Mouse (Mus musculus) kidney, embryonic 15.5 days (tissue): ENCODE results near the gene Pdcd5. TPM values are rescaled to one million over a fixed set of nuclear protein-coding genes. Genes with fewer than 3 reads are reported as not detected.

Source experiments
- ATAC-seq: fragments of 200-750 bp; cut with Nextera tagmentation; replicated peaks from 2 replicates; pipeline ENCODE4 v1.8.0; 2017; ENCODE audit warnings: moderate TSS enrichment; ENCODE audit not compliant: low FRiP score
- H3K27ac ChIP-seq: fragments of 300-500 bp; sonication (generic); 2 replicates; pipeline ENCODE4 v1.5.1; 2015; ENCODE audit warnings: mild to moderate bottlenecking, inconsistent platforms
- H3K27me3 ChIP-seq: fragments of 300-500 bp; sonication (generic); 2 replicates; pipeline ENCODE4 v1.6.1; 2015; ENCODE audit warnings: inconsistent platforms
- H3K36me3 ChIP-seq: fragments of 300-500 bp; sonication (generic); 2 replicates; pipeline ENCODE4 v1.6.1; 2015; ENCODE audit warnings: inconsistent platforms
- H3K4me1 ChIP-seq: fragments of 300-500 bp; sonication (generic); 2 replicates; pipeline ENCODE4 v1.6.1; 2015; ENCODE audit warnings: inconsistent platforms
- H3K4me2 ChIP-seq: fragments of 300-500 bp; sonication (generic); 2 replicates; pipeline ENCODE4 v1.6.1; 2015; ENCODE audit warnings: moderate library complexity, mild to moderate bottlenecking, inconsistent platforms
- H3K4me3 ChIP-seq: fragments of 300-500 bp; sonication (generic); replicated peaks from 2 replicates; pipeline ENCODE4 v1.5.1; 2015; ENCODE audit warnings: mild to moderate bottlenecking, inconsistent platforms
- H3K9ac ChIP-seq: fragments of 300-500 bp; sonication (generic); 2 replicates; pipeline ENCODE4 v1.6.1; 2015; ENCODE audit warnings: mild to moderate bottlenecking, inconsistent platforms
- H3K9me3 ChIP-seq: fragments of 300-500 bp; sonication (generic); replicated peaks from 2 replicates; pipeline ENCODE4 v1.6.1; 2016; ENCODE audit warnings: inconsistent platforms
- WGBS: fragments of 180-500 bp; shearing (Covaris S2); methylation state at CpG from one replicate; pipeline ENCODE4 v1.1.7; 2015; ENCODE audit warnings: mixed read lengths; 5-methylcytosine and 5-hydroxymethylcytosine counted together
- polyA plus RNA-seq: library from polyadenylated mRNA; unstranded; fragments of >200 nt; fragmentation: Nextera tagmentation; extraction: Ambion mirVana; gene quantifications from 2 replicates; pipeline ENCODE4 v1.2.1, GENCODE M21; 2015

Pdcd5 gene
- polyA plus RNA-seq, 1 experiment from 2014 or later, result 240 TPM

DNA sequence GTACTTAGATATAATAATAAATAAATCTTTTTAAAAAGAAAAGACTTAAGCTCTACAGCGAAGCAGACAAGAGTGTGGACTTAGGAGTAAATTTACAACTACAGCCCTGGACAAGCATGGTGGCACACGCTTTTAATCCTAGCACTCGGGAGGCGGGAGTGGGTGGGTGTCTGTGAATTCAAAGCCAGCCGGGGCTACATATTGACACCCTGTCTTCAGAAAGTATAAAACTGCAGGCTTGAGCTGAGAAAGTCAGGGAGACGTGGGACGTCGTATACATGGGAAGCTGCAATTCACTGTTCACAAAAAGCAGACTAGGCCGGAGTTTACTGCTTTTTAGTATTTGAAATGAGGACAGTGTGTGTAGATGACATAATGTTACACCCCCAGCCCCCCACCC is 10.4 kb downstream of the Pdcd5 start:
- Histone ChIP-seq H3K9me3 (no peaks in the 10 kb centered on the region), H3K4me1 (no peaks in the 10 kb centered on the region), H3K27ac (no peak overlapping the region), H3K9ac (no peak overlapping the region), H3K36me3 (peaks cover 75% of the 10 kb centered on the region), H3K27me3 (no peaks in the 10 kb centered on the region), H3K4me2 (no peak overlapping the region), H3K4me3 (no peak overlapping the region)
- 94% methylated on average over 9 of the region's 9 CpGs for WGBS
- ATAC-seq, result no peak

DNA sequence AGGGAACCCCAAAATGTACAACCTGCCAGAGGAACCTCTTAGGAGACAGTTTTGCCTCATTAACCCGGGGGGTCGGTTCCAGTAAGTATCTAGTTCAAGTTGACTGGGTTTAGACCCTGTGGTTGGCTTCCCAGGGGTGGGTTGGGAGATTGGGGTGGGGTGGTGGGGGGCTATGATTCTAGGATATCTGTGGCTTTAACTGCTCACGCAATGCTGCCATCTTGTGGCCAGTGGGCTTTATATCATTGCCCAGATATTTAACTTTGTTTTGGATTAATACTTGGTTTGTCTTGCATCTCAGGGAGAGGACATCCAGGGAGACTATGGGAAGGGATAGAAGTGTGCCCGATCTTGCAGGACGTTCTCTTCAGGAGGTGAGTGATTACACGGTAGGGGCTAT is 11.1 kb downstream of the Pdcd5 start:
- H3K27me3 ChIP-seq, result no peaks in the 10 kb centered on the region
- WGBS, result 61% methylated on average over 6 of the region's 6 CpGs
- ATAC-seq, result no peak
- H3K9ac ChIP-seq, result no peak overlapping the region
- H3K4me3 ChIP-seq, result no peak overlapping the region
- H3K27ac ChIP-seq, result no peak overlapping the region
- peaks cover 75% of the 10 kb centered on the region for H3K36me3 ChIP-seq
- H3K9me3 ChIP-seq, result no peaks in the 10 kb centered on the region
- no peaks in the 10 kb centered on the region for H3K4me1 ChIP-seq
- no peak overlapping the region for H3K4me2 ChIP-seq

DNA sequence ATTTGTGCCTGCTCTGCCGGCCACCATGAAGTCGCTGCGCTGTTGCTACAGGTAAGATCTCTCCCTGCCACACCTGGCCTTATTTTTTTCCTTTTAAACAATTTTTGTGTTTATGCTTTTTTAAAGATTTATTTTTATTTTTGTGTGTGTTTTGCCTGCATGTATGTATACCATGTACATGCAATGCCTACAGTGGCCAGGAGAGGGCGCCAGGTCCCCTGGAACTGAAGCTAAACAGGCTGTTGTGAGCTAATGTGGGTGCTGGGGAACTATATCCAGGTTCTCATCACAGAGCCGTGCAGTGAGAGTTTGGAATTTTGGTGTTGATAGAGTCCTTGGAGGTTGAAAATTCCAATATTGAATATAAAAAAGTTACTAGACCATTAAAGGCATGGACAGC is 18.8 kb downstream of the Pdcd5 start:
- Histone ChIP-seq H3K4me1 (no peaks in the 10 kb centered on the region), H3K27me3 (no peaks in the 10 kb centered on the region), H3K9ac (no peak overlapping the region), H3K36me3 (peaks cover 82% of the 10 kb centered on the region), H3K4me3 (no peak overlapping the region), H3K27ac (no peak overlapping the region), H3K9me3 (no peaks in the 10 kb centered on the region), H3K4me2 (no peak overlapping the region)
- ATAC-seq, result no peak
- 77% methylated on average over 5 of the region's 5 CpGs for WGBS

DNA sequence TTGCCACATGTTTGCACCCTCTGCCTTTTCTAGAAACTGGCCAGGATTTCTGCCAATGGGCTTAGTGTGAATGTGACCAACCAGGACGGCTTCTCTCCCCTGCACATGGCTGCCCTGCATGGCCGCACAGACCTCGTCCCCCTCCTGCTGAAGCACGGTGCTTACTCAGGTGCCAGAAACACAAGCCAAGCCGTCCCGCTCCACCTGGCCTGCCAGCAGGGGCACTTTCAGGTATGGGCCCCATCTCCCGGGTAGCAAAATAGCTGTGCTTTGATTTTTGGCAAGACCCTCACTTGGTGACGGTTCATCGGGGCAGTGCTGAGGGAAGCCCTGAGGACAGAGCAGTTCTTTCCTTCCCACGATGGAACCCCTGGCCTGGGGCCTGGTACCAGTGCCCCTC is 19.9 kb downstream of the Pdcd5 start:
- Histone ChIP-seq H3K9me3 (no peaks in the 10 kb centered on the region), H3K27me3 (no peaks in the 10 kb centered on the region), H3K4me1 (no peaks in the 10 kb centered on the region), H3K4me3 (no peak overlapping the region), H3K4me2 (no peak overlapping the region), H3K36me3 (peaks cover 84% of the 10 kb centered on the region), H3K27ac (no peak overlapping the region), H3K9ac (no peak overlapping the region)
- 84% methylated on average over 10 of the region's 10 CpGs for WGBS
- no peak for ATAC-seq

DNA sequence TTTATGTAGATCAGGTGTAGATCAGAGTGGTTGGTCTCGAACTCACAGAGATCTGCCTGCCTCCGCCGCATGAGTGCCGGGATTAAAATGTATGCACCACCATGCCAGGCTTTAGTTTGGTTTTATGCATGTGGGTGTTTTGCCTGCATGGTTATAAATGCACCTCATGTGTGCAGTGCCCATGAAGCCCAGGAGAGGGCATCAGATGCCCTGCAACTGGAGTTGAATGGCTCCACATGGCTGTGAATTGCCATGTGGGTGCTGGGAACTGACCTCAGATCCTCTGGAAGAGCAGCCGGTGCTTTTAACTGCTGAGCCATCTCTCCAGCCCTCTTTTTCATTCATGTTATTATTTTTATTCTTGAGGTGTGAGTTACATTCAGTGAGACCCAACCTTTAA is 21.3 kb downstream of the Pdcd5 start:
- Histone ChIP-seq H3K36me3 (peaks cover 85% of the 10 kb centered on the region), H3K4me2 (no peak overlapping the region), H3K4me3 (no peak overlapping the region), H3K9ac (no peak overlapping the region), H3K27me3 (no peaks in the 10 kb centered on the region), H3K27ac (no peak overlapping the region), H3K4me1 (no peaks in the 10 kb centered on the region), H3K9me3 (no peaks in the 10 kb centered on the region)
- WGBS, result 98% methylated on average over 5 of the region's 5 CpGs
- no peak for ATAC-seq

DNA sequence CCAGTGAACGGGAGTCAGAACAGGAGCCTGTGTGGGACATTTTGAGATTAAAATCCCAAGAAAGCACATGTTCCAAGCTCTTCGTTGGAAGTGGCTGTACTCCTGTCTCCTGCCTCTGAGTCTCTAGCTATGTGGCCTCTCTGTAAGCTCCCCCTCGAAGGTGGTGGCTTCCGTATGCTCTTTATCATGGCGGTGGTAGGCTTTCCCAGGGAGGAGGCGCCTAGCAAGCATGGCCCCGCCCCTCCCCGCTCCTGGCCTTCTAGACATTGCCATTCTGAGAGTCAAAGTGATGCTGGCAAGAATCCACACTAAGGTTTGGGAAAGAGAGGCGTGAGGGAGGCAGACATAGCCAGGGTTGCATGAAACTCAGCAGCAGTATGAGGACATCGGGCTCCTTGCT is 24.7 kb downstream of the Pdcd5 start:
- no peak overlapping the region for H3K4me3 ChIP-seq
- H3K36me3 ChIP-seq, result peaks cover 80% of the 10 kb centered on the region
- H3K9ac ChIP-seq, result no peak overlapping the region
- no peaks in the 10 kb centered on the region for H3K9me3 ChIP-seq
- H3K4me1 ChIP-seq, result no peaks in the 10 kb centered on the region
- WGBS, result 93% methylated on average over 10 of the region's 10 CpGs
- no peaks in the 10 kb centered on the region for H3K27me3 ChIP-seq
- no peak overlapping the region for H3K27ac ChIP-seq
- H3K4me2 ChIP-seq, result no peak overlapping the region
- ATAC-seq, result no peak

DNA sequence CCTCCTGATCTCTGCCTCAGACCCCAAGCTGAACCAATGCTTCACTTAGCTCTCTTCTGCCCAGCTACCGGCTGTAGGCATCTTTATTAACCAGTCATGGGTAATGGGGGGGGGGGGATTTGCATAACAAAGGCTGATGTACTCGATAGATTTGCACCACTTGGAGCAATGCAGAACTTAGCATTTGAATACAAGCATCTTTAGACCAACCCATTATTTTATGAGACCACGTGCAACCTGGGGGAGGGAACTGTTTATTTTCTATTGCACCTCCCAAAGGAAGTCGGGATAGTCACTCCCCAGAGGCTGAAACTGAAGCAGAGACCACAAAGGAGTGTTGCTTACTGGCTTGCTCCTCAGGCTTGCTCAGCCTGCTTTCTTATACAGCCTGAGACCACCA is 29.8 kb downstream of the Pdcd5 start:
- H3K9me3 ChIP-seq, result no peaks in the 10 kb centered on the region
- H3K27ac ChIP-seq, result no peak overlapping the region
- 70% methylated on average over 4 of the region's 4 CpGs for WGBS
- no peak overlapping the region for H3K4me3 ChIP-seq
- H3K4me2 ChIP-seq, result no peak overlapping the region
- ATAC-seq, result no peak
- no peaks in the 10 kb centered on the region for H3K27me3 ChIP-seq
- H3K4me1 ChIP-seq, result no peaks in the 10 kb centered on the region
- no peak overlapping the region for H3K9ac ChIP-seq
- peaks cover 78% of the 10 kb centered on the region for H3K36me3 ChIP-seq

DNA sequence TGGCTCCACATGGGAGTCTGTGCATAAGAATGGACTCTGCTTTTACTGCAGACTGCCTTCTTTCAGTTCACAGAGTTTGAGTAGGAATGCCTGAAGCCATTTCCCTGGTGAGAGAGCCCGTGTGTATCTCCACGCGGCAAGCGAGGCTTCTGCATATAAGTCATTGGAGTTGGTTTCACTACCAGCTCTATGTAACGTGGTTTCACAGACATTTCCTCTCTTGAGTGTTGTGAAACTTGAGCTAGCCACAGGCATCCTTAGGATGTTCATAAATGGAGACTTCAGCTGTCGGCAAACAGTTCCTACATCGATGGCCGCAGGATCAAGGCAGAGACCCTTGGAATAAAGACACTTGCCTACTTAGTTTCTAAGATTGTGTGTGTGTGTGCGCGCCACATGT is 38.1 kb downstream of the Pdcd5 start:
- H3K36me3 ChIP-seq, result peaks cover 83% of the 10 kb centered on the region
- no peak for ATAC-seq
- H3K9ac ChIP-seq, result no peak overlapping the region
- WGBS, result 90% methylated on average over 10 of the region's 10 CpGs
- no peak overlapping the region for H3K4me2 ChIP-seq
- H3K27me3 ChIP-seq, result no peaks in the 10 kb centered on the region
- no peaks in the 10 kb centered on the region for H3K9me3 ChIP-seq
- no peaks in the 10 kb centered on the region for H3K4me1 ChIP-seq
- H3K4me3 ChIP-seq, result no peak overlapping the region
- no peak overlapping the region for H3K27ac ChIP-seq

DNA sequence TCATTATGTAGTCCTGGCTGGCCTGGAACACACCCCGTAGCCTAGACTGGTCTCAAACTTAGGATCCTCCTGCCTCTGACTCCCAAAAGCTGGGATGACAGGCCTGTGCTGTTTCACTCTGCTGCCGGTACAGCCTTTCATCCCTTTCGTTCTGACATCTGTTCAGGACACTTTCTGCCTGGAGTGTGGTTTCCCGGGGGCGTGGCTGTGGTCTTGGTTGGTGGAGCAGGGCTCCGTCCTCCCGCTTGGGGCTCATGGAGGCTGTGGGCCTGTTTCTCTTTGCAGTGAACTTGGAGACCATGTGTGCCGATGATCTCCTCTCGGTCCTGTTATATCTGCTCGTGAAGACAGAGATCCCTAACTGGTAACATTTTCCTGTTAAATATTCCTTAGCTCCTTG is 40.5 kb downstream of the Pdcd5 start:
- H3K27me3 ChIP-seq, result no peaks in the 10 kb centered on the region
- no peak overlapping the region for H3K9ac ChIP-seq
- H3K27ac ChIP-seq, result no peak overlapping the region
- H3K4me3 ChIP-seq, result no peak overlapping the region
- H3K9me3 ChIP-seq, result no peaks in the 10 kb centered on the region
- H3K36me3 ChIP-seq, result peaks cover 82% of the 10 kb centered on the region
- H3K4me1 ChIP-seq, result no peaks in the 10 kb centered on the region
- 83% methylated on average over 10 of the region's 10 CpGs for WGBS
- ATAC-seq, result no peak
- no peak overlapping the region for H3K4me2 ChIP-seq

DNA sequence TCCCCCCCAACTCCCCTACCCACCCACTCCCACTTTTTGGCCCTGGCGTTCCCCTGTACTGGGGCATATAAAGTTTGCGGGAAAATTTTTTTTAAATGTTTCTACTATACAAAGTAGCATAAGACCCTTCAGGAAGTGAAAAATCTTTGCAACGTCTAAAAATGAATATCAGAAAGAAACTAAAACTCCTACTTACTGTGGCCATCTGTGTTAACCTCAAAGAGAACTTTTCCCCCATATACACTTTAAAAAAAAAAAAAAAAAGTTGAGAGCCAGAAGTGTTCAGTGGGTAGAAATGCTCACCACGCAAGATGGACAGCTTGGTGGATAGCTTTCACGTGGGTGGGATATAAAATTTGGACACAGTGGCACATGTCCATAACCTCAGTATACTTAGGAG is 44.6 kb downstream of the Pdcd5 start:
- WGBS, result 97% methylated on average over 5 of the region's 5 CpGs
- H3K36me3 ChIP-seq, result peaks cover 58% of the 10 kb centered on the region

DNA sequence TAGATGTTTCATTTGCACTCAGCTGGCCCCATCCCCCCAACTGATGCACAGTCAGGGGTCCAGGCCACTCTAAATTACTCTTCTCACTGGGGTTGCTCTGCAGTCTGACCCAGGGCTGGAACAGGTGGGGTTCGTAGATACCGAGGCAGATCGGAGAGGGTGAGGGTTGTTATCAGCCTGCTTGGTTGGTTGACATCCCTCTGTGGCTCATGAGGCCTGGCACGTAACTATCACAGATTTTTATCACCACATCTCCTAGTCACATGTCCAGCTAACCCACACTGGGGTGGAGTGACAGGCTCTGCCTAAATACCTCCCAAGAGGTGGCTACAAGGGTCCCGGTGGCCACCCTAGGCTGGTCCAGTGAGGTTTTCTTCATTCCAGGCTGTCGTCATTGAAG is 46.2 kb downstream of the Pdcd5 start:
- Histone ChIP-seq H3K36me3 (peaks cover 52% of the 10 kb centered on the region), H3K9ac (no peak overlapping the region), H3K4me3 (no peak overlapping the region), H3K9me3 (no peaks in the 10 kb centered on the region), H3K4me1 (no peaks in the 10 kb centered on the region), H3K27me3 (no peaks in the 10 kb centered on the region), H3K4me2 (no peak overlapping the region), H3K27ac (no peak overlapping the region)
- 92% methylated on average over 6 of the region's 6 CpGs for WGBS
- no peak for ATAC-seq

More for the DNA sequence above, 44.6 kb downstream of the Pdcd5 start:
- Histone ChIP-seq H3K4me3 (no peak overlapping the region), H3K9ac (no peak overlapping the region), H3K9me3 (no peaks in the 10 kb centered on the region), H3K27me3 (no peaks in the 10 kb centered on the region), H3K4me2 (no peak overlapping the region), H3K27ac (no peak overlapping the region), H3K4me1 (no peaks in the 10 kb centered on the region)
- ATAC-seq, result no peak

DNA sequence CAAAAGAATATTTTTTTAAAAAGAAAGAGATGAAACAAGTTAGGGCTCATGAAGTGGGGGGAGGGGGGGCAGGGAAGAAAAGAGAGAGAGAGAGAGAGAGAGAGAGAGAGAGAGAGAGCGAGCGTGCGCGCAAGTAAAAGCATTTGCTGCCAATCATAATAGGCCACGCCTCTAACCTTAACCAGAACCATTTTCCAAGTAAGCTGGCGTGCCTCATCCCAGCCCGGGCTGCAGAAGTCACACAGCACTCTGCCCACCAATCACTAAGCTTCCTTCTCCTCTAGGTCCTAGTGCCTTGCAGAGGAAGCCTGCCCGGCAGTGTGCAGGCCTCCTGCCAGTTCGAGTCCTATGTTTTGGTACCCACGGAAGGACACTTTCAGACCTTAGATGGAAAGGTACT is 47.3 kb downstream of the Pdcd5 start:
- Histone ChIP-seq H3K4me1 (no peaks in the 10 kb centered on the region), H3K4me2 (no peak overlapping the region), H3K27me3 (no peaks in the 10 kb centered on the region), H3K4me3 (no peak overlapping the region), H3K36me3 (peaks cover 58% of the 10 kb centered on the region), H3K27ac (no peak overlapping the region), H3K9me3 (no peaks in the 10 kb centered on the region), H3K9ac (no peak overlapping the region)
- 95% methylated on average over 10 of the region's 10 CpGs for WGBS
- ATAC-seq, result no peak

DNA sequence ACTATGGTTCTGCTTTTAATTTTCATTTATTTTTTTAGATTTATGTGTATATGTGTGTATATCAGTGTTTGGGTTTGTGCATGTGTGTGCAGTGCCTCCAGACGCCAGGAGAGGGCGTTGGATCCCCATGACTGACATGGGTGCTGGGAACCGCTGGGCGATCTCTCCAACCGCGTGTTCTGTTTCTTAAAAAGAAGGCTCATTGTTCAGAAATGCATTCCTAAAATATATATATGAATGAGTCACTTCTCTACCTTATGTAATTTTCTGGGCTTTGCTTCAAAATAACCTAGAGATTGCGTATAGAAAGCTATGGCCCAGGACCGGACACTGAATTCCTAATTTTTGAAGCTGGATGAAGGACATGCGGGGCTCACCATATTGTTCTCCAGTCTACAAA is 47.8 kb downstream of the Pdcd5 start:
- no peak overlapping the region for H3K9ac ChIP-seq
- ATAC-seq, result no peak
- no peaks in the 10 kb centered on the region for H3K27me3 ChIP-seq
- no peak overlapping the region for H3K4me3 ChIP-seq
- WGBS, result 92% methylated on average over 9 of the region's 9 CpGs
- H3K4me1 ChIP-seq, result no peaks in the 10 kb centered on the region
- H3K27ac ChIP-seq, result no peak overlapping the region
- peaks cover 58% of the 10 kb centered on the region for H3K36me3 ChIP-seq
- no peak overlapping the region for H3K4me2 ChIP-seq
- no peaks in the 10 kb centered on the region for H3K9me3 ChIP-seq
